Mouse (Mus musculus): ENCODE measurements around the gene Mast2. TPM values are rescaled to one million over a fixed set of nuclear protein-coding genes. Genes with fewer than 3 reads are reported as not detected.

Mast2 gene
- 4.7 and 5.7 TPM in 2 replicates for polyA plus RNA-seq (2015; fragmentation: Nextera tagmentation; extraction: Ambion mirVana)

GRCm38 (mm10) chr4:116464126-116464981 lies at the start of gene Mast2:
Gene Mast2 (minus strand): TSS chr4:116464183.
- DNase-seq, result peak; percentile 74

GRCm38 (mm10) chr4:116507425-116508218 lies 43.6 kb upstream of the Mast2 start, which contains the start of gene Ipp:
Gene Ipp (plus strand): TSS chr4:116507549.
- WGBS (ENCODE audit: insufficient replicate concordance), result under 1% methylated on average over 55 of the region's 55 CpGs
- no peaks in the 10 kb centered on the region for H3K9me3 ChIP-seq (replicated peaks)
- H3K4me2 ChIP-seq, result peak within 1 kb of the TSS; percentile 78
- ATAC-seq (ENCODE audit: low read depth), result peak; percentile 97
- no peaks in the 10 kb centered on the region for H3K27me3 ChIP-seq
- peak within 1 kb of the TSS; percentile 83 for H3K27ac ChIP-seq
- H3K4me1 ChIP-seq (replicated peaks), result peaks cover 23% of the 10 kb centered on the region
- H3K4me3 ChIP-seq (replicated peaks), result peak within 1 kb of the TSS; percentile 77
- H3K9ac ChIP-seq, result peak within 1 kb of the TSS; percentile 88
- peak; percentile 97 for DNase-seq
- H3K36me3 ChIP-seq, result peaks cover 4% of the 10 kb centered on the region; the same call in 1 of the 2 replicates

More at GRCm38 (mm10) chr4:116464126-116464981, at the start of gene Mast2:
- peak within 1 kb of the TSS; percentile 88 for H3K4me2 ChIP-seq
- H3K27me3 ChIP-seq, result no peaks in the 10 kb centered on the region
- 3% methylated on average over 66 of the region's 68 CpGs for WGBS (ENCODE audit: insufficient replicate concordance)
- peak within 1 kb of the TSS; percentile 97 for H3K9ac ChIP-seq
- H3K9me3 ChIP-seq (replicated peaks), result no peaks in the 10 kb centered on the region
- H3K4me1 ChIP-seq (replicated peaks), result peaks cover 40% of the 10 kb centered on the region
- H3K36me3 ChIP-seq, result no peaks in the 10 kb centered on the region
- H3K4me3 ChIP-seq (replicated peaks), result peak within 1 kb of the TSS; percentile 92
- H3K27ac ChIP-seq, result peak within 1 kb of the TSS; percentile 84
- peak; percentile 91 for ATAC-seq (ENCODE audit: low read depth)

DNA sequence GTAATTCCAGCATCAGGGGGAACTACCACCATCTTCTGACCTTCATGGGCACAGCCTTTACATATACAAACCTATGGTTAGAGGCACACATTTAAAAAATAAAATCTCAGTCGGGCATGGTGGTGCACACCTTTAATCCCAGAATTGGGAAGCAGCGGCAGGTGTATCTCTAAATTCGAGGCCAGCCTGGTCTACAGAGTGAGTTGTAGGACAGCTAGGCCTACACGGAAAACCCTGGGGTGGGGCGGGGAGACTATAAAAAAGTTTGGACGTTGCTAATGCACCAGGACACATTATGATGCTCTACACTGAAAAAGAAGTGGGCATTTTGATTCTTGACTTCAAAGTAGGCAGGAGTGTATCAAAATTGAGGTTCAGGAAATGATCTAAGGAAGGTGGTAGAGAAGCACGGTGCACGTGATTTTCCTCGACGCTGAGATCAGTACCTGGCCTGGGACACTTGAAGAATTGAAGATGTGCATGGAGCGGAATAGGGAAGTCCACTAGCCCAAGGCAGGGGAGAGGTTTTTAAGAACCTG lies 43.0 kb upstream of the Mast2 start:
- Histone ChIP-seq H3K36me3 (peaks cover 4% of the 10 kb centered on the region; the same call in 1 of the 2 replicates), H3K27ac (peak overlapping the region; percentile 83), H3K4me2 (peak overlapping the region; percentile 78), H3K4me3 (replicated peaks) (peak overlapping the region; percentile 77), H3K9me3 (replicated peaks) (no peaks in the 10 kb centered on the region), H3K27me3 (no peaks in the 10 kb centered on the region), H3K9ac (peak overlapping the region; percentile 88), H3K4me1 (replicated peaks) (peaks cover 23% of the 10 kb centered on the region)
- ATAC-seq (ENCODE audit: low read depth) (peak; percentile 4; the same call in 1 of the 2 replicates), DNase-seq (no peak)
- 21% methylated on average over 11 of the region's 11 CpGs for WGBS (ENCODE audit: insufficient replicate concordance)

- Histone ChIP-seq H3K27ac (no peak overlapping the region), H3K27me3 (no peaks in the 10 kb centered on the region), H3K9me3 (replicated peaks) (no peaks in the 10 kb centered on the region), H3K36me3 (no peaks in the 10 kb centered on the region), H3K4me1 (replicated peaks) (peaks cover 13% of the 10 kb centered on the region), H3K4me2 (no peak overlapping the region), H3K9ac (no peak overlapping the region), H3K4me3 (replicated peaks) (no peak overlapping the region)
- 70% methylated on average over 3 of the region's 3 CpGs for WGBS (ENCODE audit: insufficient replicate concordance)
- peak; percentile 47; the same call in 1 of the 2 replicates for ATAC-seq (ENCODE audit: low read depth)
- DNase-seq, result no peak
These were observed 36.0 kb upstream of the Mast2 start for GRCm38 (mm10) chr4:116499978-116500377.

GRCm38 (mm10) chr4:116493646-116494045 lies 29.7 kb upstream of the Mast2 start:
- Histone ChIP-seq H3K4me3 (replicated peaks) (no peak overlapping the region), H3K9me3 (replicated peaks) (no peaks in the 10 kb centered on the region), H3K4me1 (replicated peaks) (peaks cover 11% of the 10 kb centered on the region), H3K27ac (no peak overlapping the region), H3K9ac (no peak overlapping the region), H3K4me2 (no peak overlapping the region), H3K27me3 (peaks cover 9% of the 10 kb centered on the region; the same call in 1 of the 2 replicates), H3K36me3 (no peaks in the 10 kb centered on the region)
- DNase-seq, result no peak
- ATAC-seq (ENCODE audit: low read depth), result no peak
- WGBS (ENCODE audit: insufficient replicate concordance), result 75% methylated on average over 5 of the region's 5 CpGs

GRCm38 (mm10) chr4:116492460-116492859 lies 28.5 kb upstream of the Mast2 start:
- H3K9me3 ChIP-seq (replicated peaks), result no peaks in the 10 kb centered on the region
- no peak for ATAC-seq (ENCODE audit: low read depth)
- 63% methylated on average over 4 of the region's 4 CpGs for WGBS (ENCODE audit: insufficient replicate concordance)
- H3K4me2 ChIP-seq, result no peak overlapping the region
- no peak for DNase-seq
- H3K36me3 ChIP-seq, result no peaks in the 10 kb centered on the region
- no peak overlapping the region for H3K9ac ChIP-seq
- H3K4me1 ChIP-seq (replicated peaks), result peaks cover 11% of the 10 kb centered on the region
- H3K4me3 ChIP-seq (replicated peaks), result no peak overlapping the region
- H3K27me3 ChIP-seq, result peaks cover 12% of the 10 kb centered on the region; the same call in 1 of the 2 replicates
- no peak overlapping the region for H3K27ac ChIP-seq

DNA sequence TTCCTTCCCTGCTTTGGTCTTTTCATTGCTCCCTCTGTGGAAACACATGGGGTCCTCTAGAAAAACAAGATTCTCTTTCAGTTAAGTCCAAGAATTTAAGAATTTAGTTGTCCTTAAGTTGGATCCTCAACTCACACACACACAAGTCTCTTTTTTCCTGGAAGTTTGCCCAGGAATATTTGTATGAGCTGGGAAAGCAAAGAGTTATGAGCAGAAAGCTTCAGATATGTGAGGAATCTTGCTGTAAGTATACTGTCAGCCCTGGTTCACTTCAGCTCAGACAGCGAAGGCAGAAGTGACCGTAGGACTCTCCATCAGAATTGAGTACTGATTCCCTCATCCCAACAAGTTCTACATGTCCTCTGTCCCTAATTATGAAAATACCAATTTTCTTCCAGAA lies 27.9 kb upstream of the Mast2 start:
- no peak overlapping the region for H3K27ac ChIP-seq
- H3K4me2 ChIP-seq, result no peak overlapping the region
- H3K4me1 ChIP-seq (replicated peaks), result peaks cover 11% of the 10 kb centered on the region
- 78% methylated on average over 2 of the region's 2 CpGs for WGBS (ENCODE audit: insufficient replicate concordance)
- ATAC-seq (ENCODE audit: low read depth) (no peak), DNase-seq (no peak)
- no peak overlapping the region for H3K4me3 ChIP-seq (replicated peaks)
- no peaks in the 10 kb centered on the region for H3K36me3 ChIP-seq
- H3K27me3 ChIP-seq, result peaks cover 12% of the 10 kb centered on the region; the same call in 1 of the 2 replicates
- H3K9ac ChIP-seq, result no peak overlapping the region
- no peaks in the 10 kb centered on the region for H3K9me3 ChIP-seq (replicated peaks)

- H3K27me3 ChIP-seq, result peaks cover 12% of the 10 kb centered on the region; the same call in 1 of the 2 replicates
- WGBS (ENCODE audit: insufficient replicate concordance), result 16% methylated on average over 2 of the region's 2 CpGs
- H3K4me2 ChIP-seq, result no peak overlapping the region
- peaks cover 11% of the 10 kb centered on the region for H3K4me1 ChIP-seq (replicated peaks)
- H3K36me3 ChIP-seq, result no peaks in the 10 kb centered on the region
- peak overlapping the region; percentile 4; the same call in 1 of the 2 replicates for H3K27ac ChIP-seq
- H3K9ac ChIP-seq, result no peak overlapping the region
- H3K4me3 ChIP-seq (replicated peaks), result no peak overlapping the region
- DNase-seq (no peak), ATAC-seq (ENCODE audit: low read depth) (0 out of 2 replicates have a peak, but pooled peaks have one; percentile 20)
- H3K9me3 ChIP-seq (replicated peaks), result no peaks in the 10 kb centered on the region
These were observed 27.1 kb upstream of the Mast2 start for GRCm38 (mm10) chr4:116491119-116491536.

- Histone ChIP-seq H3K27me3 (peaks cover 1% of the 10 kb centered on the region; the same call in 1 of the 2 replicates), H3K4me2 (no peak overlapping the region), H3K4me3 (replicated peaks) (no peak overlapping the region), H3K9ac (no peak overlapping the region), H3K4me1 (replicated peaks) (peaks cover 29% of the 10 kb centered on the region), H3K27ac (no peak overlapping the region), H3K36me3 (no peaks in the 10 kb centered on the region), H3K9me3 (replicated peaks) (no peaks in the 10 kb centered on the region)
- no peak for DNase-seq
- ATAC-seq (ENCODE audit: low read depth), result no peak
- 0% methylated on average over 2 of the region's 2 CpGs for WGBS (ENCODE audit: insufficient replicate concordance)
These were observed 19.5 kb upstream of the Mast2 start for GRCm38 (mm10) chr4:116483476-116483875.

- H3K9me3 ChIP-seq (replicated peaks), result no peaks in the 10 kb centered on the region
- no peak overlapping the region for H3K9ac ChIP-seq
- H3K4me2 ChIP-seq, result peak overlapping the region; percentile 30
- no peaks in the 10 kb centered on the region for H3K36me3 ChIP-seq
- WGBS (ENCODE audit: insufficient replicate concordance), result 10% methylated on average over 2 of the region's 2 CpGs
- DNase-seq (peak; percentile 24), ATAC-seq (ENCODE audit: low read depth) (peak; percentile 90)
- H3K27me3 ChIP-seq, result no peaks in the 10 kb centered on the region
- no peak overlapping the region for H3K4me3 ChIP-seq (replicated peaks)
- H3K27ac ChIP-seq, result no peak overlapping the region
- peaks cover 29% of the 10 kb centered on the region for H3K4me1 ChIP-seq (replicated peaks)
These were observed 17.3 kb upstream of the Mast2 start for GRCm38 (mm10) chr4:116481322-116481721.

All from liver, embryonic 13.5 days (tissue).